Mouse (Mus musculus): ENCODE measurements around the gene Eme2. TPM values are rescaled to one million over a fixed set of nuclear protein-coding genes. Genes with fewer than 3 reads are reported as not detected.

Eme2 gene
- polyA plus RNA-seq, 1 experiment = 11.2 TPM

- H3K36me3 ChIP-seq (ENCODE audit: control insufficient read depth, insufficient read depth) = no peaks in the 10 kb centered on the region
- no peak overlapping the region for H3ac ChIP-seq (ENCODE audit: control insufficient read depth, insufficient read length, low read depth)
- H3K79me2 ChIP-seq (ENCODE audit: control insufficient read depth, insufficient read depth) = no peaks in the 10 kb centered on the region
- no peaks in the 10 kb centered on the region for H3K79me3 ChIP-seq (ENCODE audit: low read depth)
- TF ChIP-seq MAX (IDR thresholded peaks at IDR 0.05) = no peak
- no peaks in the 10 kb centered on the region for H3K27me3 ChIP-seq (ENCODE audit: control insufficient read depth, insufficient read depth, insufficient read length)
- H3K4me3 ChIP-seq (ENCODE audit: insufficient read depth, poor library complexity, severe bottlenecking) = no peak overlapping the region
Observed at GRCm38 (mm10) chr17:24867914-24868313, 27.0 kb downstream of the Eme2 start.

GRCm38 (mm10) chr17:24865776-24866175 is 29.1 kb downstream of the Eme2 start, which contains the start of gene Igfals:
TSS of gene Igfals (plus strand) at chr17:24865997.
- TF ChIP-seq MYOD1 (IDR thresholded peaks at IDR 0.05; ENCODE audit: control insufficient read depth, insufficient read length, low read depth) (no peak), FOSL1 (IDR thresholded peaks at IDR 0.05; ENCODE audit: insufficient read depth, low read length, poor library complexity, severe bottlenecking) (no peak), MAX (IDR thresholded peaks at IDR 0.05) (no peak), USF1 (IDR thresholded peaks at IDR 0.05; ENCODE audit: low read depth) (no peak), MYOG (IDR thresholded peaks at IDR 0.05; ENCODE audit: control insufficient read depth, extremely low read depth, insufficient read length) (no peak), CTCF (IDR thresholded peaks at IDR 0.05; ENCODE audit: control insufficient read depth, insufficient read depth, insufficient read length) (no peak), CEBPB (IDR thresholded peaks at IDR 0.05; ENCODE audit: low read depth) (no peak)
- no peaks in the 10 kb centered on the region for H3K36me3 ChIP-seq (ENCODE audit: control insufficient read depth, insufficient read depth)
- no peak within 1 kb of the TSS for H3ac ChIP-seq (ENCODE audit: control insufficient read depth, insufficient read length, low read depth)
- no peak within 1 kb of the TSS for H3K4me3 ChIP-seq (ENCODE audit: insufficient read depth, poor library complexity, severe bottlenecking)
- no peaks in the 10 kb centered on the region for H3K27me3 ChIP-seq (ENCODE audit: control insufficient read depth, insufficient read depth, insufficient read length)
- H3K79me2 ChIP-seq (ENCODE audit: control insufficient read depth, insufficient read depth) = no peaks in the 10 kb centered on the region
- no peaks in the 10 kb centered on the region for H3K79me3 ChIP-seq (ENCODE audit: low read depth)

GRCm38 (mm10) chr17:24861785-24862184 is 33.1 kb downstream of the Eme2 start:
- Histone ChIP-seq H3ac (ENCODE audit: control insufficient read depth, insufficient read length, low read depth) (no peak overlapping the region), H3K79me2 (ENCODE audit: control insufficient read depth, insufficient read depth) (no peaks in the 10 kb centered on the region), H3K79me3 (ENCODE audit: low read depth) (no peaks in the 10 kb centered on the region), H3K27me3 (ENCODE audit: control insufficient read depth, insufficient read depth, insufficient read length) (no peaks in the 10 kb centered on the region), H3K4me3 (ENCODE audit: insufficient read depth, poor library complexity, severe bottlenecking) (no peak overlapping the region), H3K36me3 (ENCODE audit: control insufficient read depth, insufficient read depth) (no peaks in the 10 kb centered on the region)
- TF ChIP-seq MYOG (IDR thresholded peaks at IDR 0.05; ENCODE audit: control insufficient read depth, extremely low read depth, insufficient read length) (no peak), MAX (IDR thresholded peaks at IDR 0.05) (no peak), MYOD1 (IDR thresholded peaks at IDR 0.05; ENCODE audit: control insufficient read depth, insufficient read length, low read depth) (no peak), CEBPB (IDR thresholded peaks at IDR 0.05; ENCODE audit: low read depth) (no peak), USF1 (IDR thresholded peaks at IDR 0.05; ENCODE audit: low read depth) (no peak), CTCF (IDR thresholded peaks at IDR 0.05; ENCODE audit: control insufficient read depth, insufficient read depth, insufficient read length) (no peak), FOSL1 (IDR thresholded peaks at IDR 0.05; ENCODE audit: insufficient read depth, low read length, poor library complexity, severe bottlenecking) (no peak)

- Histone ChIP-seq H3K79me3 (ENCODE audit: low read depth) (no peaks in the 10 kb centered on the region), H3K36me3 (ENCODE audit: control insufficient read depth, insufficient read depth) (no peaks in the 10 kb centered on the region), H3K4me3 (ENCODE audit: insufficient read depth, poor library complexity, severe bottlenecking) (no peak overlapping the region), H3K79me2 (ENCODE audit: control insufficient read depth, insufficient read depth) (no peaks in the 10 kb centered on the region), H3ac (ENCODE audit: control insufficient read depth, insufficient read length, low read depth) (no peak overlapping the region), H3K27me3 (ENCODE audit: control insufficient read depth, insufficient read depth, insufficient read length) (no peaks in the 10 kb centered on the region)
- TF ChIP-seq CTCF (IDR thresholded peaks at IDR 0.05; ENCODE audit: control insufficient read depth, insufficient read depth, insufficient read length) (no peak), MAX (IDR thresholded peaks at IDR 0.05) (no peak), USF1 (IDR thresholded peaks at IDR 0.05; ENCODE audit: low read depth) (no peak), CEBPB (IDR thresholded peaks at IDR 0.05; ENCODE audit: low read depth) (no peak), MYOD1 (IDR thresholded peaks at IDR 0.05; ENCODE audit: control insufficient read depth, insufficient read length, low read depth) (no peak), MYOG (IDR thresholded peaks at IDR 0.05; ENCODE audit: control insufficient read depth, extremely low read depth, insufficient read length) (no peak), FOSL1 (IDR thresholded peaks at IDR 0.05; ENCODE audit: insufficient read depth, low read length, poor library complexity, severe bottlenecking) (no peak)
Observed at GRCm38 (mm10) chr17:24860076-24860475, 34.8 kb downstream of the Eme2 start.

- Histone ChIP-seq H3K79me2 (ENCODE audit: control insufficient read depth, insufficient read depth) (no peaks in the 10 kb centered on the region), H3K36me3 (ENCODE audit: control insufficient read depth, insufficient read depth) (no peaks in the 10 kb centered on the region), H3ac (ENCODE audit: control insufficient read depth, insufficient read length, low read depth) (no peak overlapping the region), H3K27me3 (ENCODE audit: control insufficient read depth, insufficient read depth, insufficient read length) (no peaks in the 10 kb centered on the region), H3K4me3 (ENCODE audit: insufficient read depth, poor library complexity, severe bottlenecking) (no peak overlapping the region), H3K79me3 (ENCODE audit: low read depth) (no peaks in the 10 kb centered on the region)
- TF ChIP-seq MAX (IDR thresholded peaks at IDR 0.05) (no peak), MYOD1 (IDR thresholded peaks at IDR 0.05; ENCODE audit: control insufficient read depth, insufficient read length, low read depth) (no peak), CTCF (IDR thresholded peaks at IDR 0.05; ENCODE audit: control insufficient read depth, insufficient read depth, insufficient read length) (no peak), MYOG (IDR thresholded peaks at IDR 0.05; ENCODE audit: control insufficient read depth, extremely low read depth, insufficient read length) (no peak), CEBPB (IDR thresholded peaks at IDR 0.05; ENCODE audit: low read depth) (no peak), FOSL1 (IDR thresholded peaks at IDR 0.05; ENCODE audit: insufficient read depth, low read length, poor library complexity, severe bottlenecking) (no peak), USF1 (IDR thresholded peaks at IDR 0.05; ENCODE audit: low read depth) (no peak)
Observed at GRCm38 (mm10) chr17:24858967-24859366, 35.9 kb downstream of the Eme2 start.

- Histone ChIP-seq H3ac (ENCODE audit: control insufficient read depth, insufficient read length, low read depth) (no peak overlapping the region), H3K79me2 (ENCODE audit: control insufficient read depth, insufficient read depth) (no peaks in the 10 kb centered on the region), H3K27me3 (ENCODE audit: control insufficient read depth, insufficient read depth, insufficient read length) (no peaks in the 10 kb centered on the region), H3K79me3 (ENCODE audit: low read depth) (no peaks in the 10 kb centered on the region), H3K36me3 (ENCODE audit: control insufficient read depth, insufficient read depth) (no peaks in the 10 kb centered on the region), H3K4me3 (ENCODE audit: insufficient read depth, poor library complexity, severe bottlenecking) (no peak overlapping the region)
- no peak for TF ChIP-seq FOSL1 (IDR thresholded peaks at IDR 0.05; ENCODE audit: insufficient read depth, low read length, poor library complexity, severe bottlenecking)
- no peak for TF ChIP-seq USF1 (IDR thresholded peaks at IDR 0.05; ENCODE audit: low read depth)
- TF ChIP-seq MYOG (IDR thresholded peaks at IDR 0.05; ENCODE audit: control insufficient read depth, extremely low read depth, insufficient read length) = no peak
- no peak for TF ChIP-seq CEBPB (IDR thresholded peaks at IDR 0.05; ENCODE audit: low read depth)
- no peak for TF ChIP-seq MYOD1 (IDR thresholded peaks at IDR 0.05; ENCODE audit: control insufficient read depth, insufficient read length, low read depth)
- TF ChIP-seq MAX (IDR thresholded peaks at IDR 0.05) = no peak
- no peak for TF ChIP-seq CTCF (IDR thresholded peaks at IDR 0.05; ENCODE audit: control insufficient read depth, insufficient read depth, insufficient read length)
Observed at GRCm38 (mm10) chr17:24857831-24858470, 36.9 kb downstream of the Eme2 start.

Data from C2C12 (cell line).